Mouse (Mus musculus) liver, postnatal 0 days (tissue): ENCODE measurements around the gene Sccpdh. TPM values are rescaled to one million over a fixed set of nuclear protein-coding genes. Genes with fewer than 3 reads are reported as not detected.

Experiments used
- ATAC-seq: fragments of 200-750 bp; cut with Nextera tagmentation; 2 replicates; pipeline ENCODE4 v1.8.0; 2017; ENCODE audit warnings: mild to moderate bottlenecking, moderate library complexity
- DNase-seq: peaks from one replicate; pipeline ENCODE4 v3.0.0-alpha.2; 2016
- H3K27ac ChIP-seq: fragments of 300-500 bp; sonication (generic); 2 replicates; pipeline ENCODE4 v1.5.1; 2014; ENCODE audit warnings: antibody characterized with exemption, moderate library complexity, mild to moderate bottlenecking, low read depth
- H3K27me3 ChIP-seq: fragments of 300-500 bp; sonication (generic); 2 replicates; pipeline ENCODE4 v1.6.1; 2014; ENCODE audit warnings: low read length, control low read depth, mixed read lengths; ENCODE audit not compliant: insufficient read depth
- H3K36me3 ChIP-seq: fragments of 300-500 bp; sonication (generic); replicated peaks from 2 replicates; pipeline ENCODE4 v1.6.1; 2014; ENCODE audit warnings: mild to moderate bottlenecking, control low read depth, low read length, moderate library complexity, mixed read lengths; ENCODE audit not compliant: insufficient read depth
- H3K4me1 ChIP-seq: fragments of 300-500 bp; sonication (generic); 2 replicates; pipeline ENCODE4 v1.6.1; 2014; ENCODE audit warnings: antibody characterized with exemption, mild to moderate bottlenecking, control low read depth; ENCODE audit not compliant: insufficient read depth
- H3K4me2 ChIP-seq: fragments of 300-500 bp; sonication (generic); 2 replicates; pipeline ENCODE4 v1.6.1; 2014; ENCODE audit warnings: low read depth, mild to moderate bottlenecking, low read length, moderate library complexity, mixed read lengths
- H3K4me3 ChIP-seq: fragments of 300-500 bp; sonication (generic); 2 replicates; pipeline ENCODE4 v1.5.1; 2014; ENCODE audit warnings: low read depth, low read length
- H3K9ac ChIP-seq: fragments of 300-500 bp; sonication (generic); replicated peaks from 2 replicates; pipeline ENCODE4 v1.6.1; 2014; ENCODE audit warnings: mild to moderate bottlenecking, moderate library complexity
- H3K9me3 ChIP-seq: fragments of 300-500 bp; sonication (generic); 2 replicates; pipeline ENCODE4 v1.6.1; 2016; ENCODE audit warnings: mild to moderate bottlenecking, control low read depth, low read length, mixed read lengths
- CTCF ChIP-seq: sonication (generic); IDR thresholded peaks from 2 replicates; pipeline ENCODE4 v1.5.1; 2016; ENCODE audit warnings: antibody characterized with exemption, low read depth
- EP300 ChIP-seq: IDR thresholded peaks from 2 replicates; pipeline ENCODE4 v1.6.1; 2016; ENCODE audit warnings: antibody characterized with exemption, low read depth, mild to moderate bottlenecking
- WGBS: fragments of 180-500 bp; shearing (Covaris S2); extraction: QIAGEN DNeasy Blood & Tissue Kit; methylation state at CpG from one replicate; pipeline ENCODE4 v1.1.7; 2014; ENCODE audit not compliant: insufficient replicate concordance; 5-methylcytosine and 5-hydroxymethylcytosine counted together
- polyA plus RNA-seq: library from polyadenylated mRNA; unstranded; fragments of >200 nt; fragmentation: Nextera tagmentation; extraction: Ambion mirVana; gene quantifications from 2 replicates; pipeline ENCODE4 v1.2.1, GENCODE M21; 2015

Sccpdh gene
- polyA plus RNA-seq, 1 experiment from 2014 or later = 9.0 TPM

GRCm38 (mm10) chr1:179734500-179735474, 66.8 kb downstream of the Sccpdh start:
- Histone ChIP-seq H3K4me2 (0 out of 2 replicates have a peak overlapping the region, but pooled peaks have one; percentile 27), H3K9me3 (no peaks in the 10 kb centered on the region), H3K36me3 (no peaks in the 10 kb centered on the region), H3K27ac (no peak overlapping the region), H3K4me3 (no peak overlapping the region), H3K4me1 (no peaks in the 10 kb centered on the region), H3K9ac (no peak overlapping the region), H3K27me3 (no peaks in the 10 kb centered on the region)
- TF ChIP-seq CTCF = peak; percentile 89
- no peak for TF ChIP-seq EP300
- 26% methylated on average over 15 of the region's 15 CpGs for WGBS
- ATAC-seq = no peak
- DNase-seq = peak; percentile 73

- ATAC-seq = no peak
- Histone ChIP-seq H3K4me2 (no peak overlapping the region), H3K4me1 (no peaks in the 10 kb centered on the region), H3K4me3 (no peak overlapping the region), H3K9me3 (no peaks in the 10 kb centered on the region), H3K36me3 (no peaks in the 10 kb centered on the region), H3K9ac (no peak overlapping the region), H3K27me3 (no peaks in the 10 kb centered on the region), H3K27ac (no peak overlapping the region)
- WGBS = 79% methylated on average over 3 of the region's 3 CpGs
- no peak for DNase-seq
- TF ChIP-seq CTCF (no peak), EP300 (no peak)
These were observed 68.5 kb downstream of the Sccpdh start for GRCm38 (mm10) chr1:179736483-179736882.

Other genes with a start within 250 kb of the Sccpdh start
- 5.0 and 5.1 TPM in 2 replicates for gene Smyd3, start 150.2 kb upstream of the Sccpdh start, polyA plus RNA-seq
- 16.3 and 17.6 TPM in 2 replicates for gene Tfb2m, start 121.9 kb upstream of the Sccpdh start, polyA plus RNA-seq
- 5.0 and 5.8 TPM in 2 replicates for gene Cnst, start 121.8 kb upstream of the Sccpdh start, polyA plus RNA-seq
- gene Kif28, start 77.1 kb downstream of the Sccpdh start, polyA plus RNA-seq = not detected in 2 replicates
- gene Gm10518, start 135.2 kb downstream of the Sccpdh start, polyA plus RNA-seq = 0.09 TPM in 1 of 2 replicates, not detected in the other
- 8.1 and 9.2 TPM in 2 replicates for gene Ahctf1, start 135.5 kb downstream of the Sccpdh start, polyA plus RNA-seq